Mouse (Mus musculus): ENCODE data around the gene Hist1h4f. TPM values are rescaled to one million over a fixed set of nuclear protein-coding genes. Genes with fewer than 3 reads are reported as not detected.
A peak's percentile ranks its signal among the peaks of the same experiment; 100 is the strongest.

Gene Hist1h4f
- polyA plus RNA-seq, 1 experiment from 2014 or later: 1.6 TPM

DNA sequence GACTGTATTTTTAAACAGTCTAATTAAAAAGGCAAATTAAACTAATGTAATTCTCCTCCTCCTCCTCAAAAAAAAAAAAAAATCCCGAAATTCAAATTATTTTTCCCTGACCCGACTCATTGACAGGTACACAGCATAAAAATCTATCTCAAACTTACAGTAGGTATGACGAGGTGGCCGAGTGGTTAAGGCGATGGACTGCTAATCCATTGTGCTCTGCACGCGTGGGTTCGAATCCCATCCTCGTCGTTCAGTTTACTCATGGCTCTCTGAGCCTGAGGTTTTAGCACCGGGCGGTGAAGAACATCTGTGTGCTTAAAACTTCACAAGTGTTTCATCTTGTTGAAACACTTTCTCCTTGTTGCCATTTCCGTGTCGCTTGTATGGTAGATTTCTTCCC lies 29.7 kb downstream of the Hist1h4f start:
- no peak for ATAC-seq (ENCODE audit: insufficient read depth, low FRiP score)
- 1% methylated on average over 14 of the region's 14 CpGs for WGBS
- peak overlapping the region; percentile 42 for H3K4me2 ChIP-seq (ENCODE audit: low read depth, low read length)

GRCm38 (mm10) chr13:23519416-23519815 lies 32.0 kb downstream of the Hist1h4f start:
- H3K4me3 ChIP-seq (replicated peaks; ENCODE audit: low read length): peak overlapping the region; percentile 43
- H3K9ac ChIP-seq (ENCODE audit: low read length): 0 out of 2 replicates have a peak overlapping the region, but pooled peaks have one; percentile 40
- no peaks in the 10 kb centered on the region for H3K36me3 ChIP-seq (ENCODE audit: control insufficient read depth, insufficient read depth, low read length)
- H3K4me2 ChIP-seq (ENCODE audit: low read depth, low read length): peak overlapping the region; percentile 99
- H3K4me1 ChIP-seq (ENCODE audit: control insufficient read depth, insufficient read depth, low read length): peaks cover 3% of the 10 kb centered on the region
- H3K27me3 ChIP-seq (ENCODE audit: control insufficient read depth, insufficient read depth, low read length): no peaks in the 10 kb centered on the region
- peak; percentile 50 for ATAC-seq (ENCODE audit: insufficient read depth, low FRiP score)
- H3K27ac ChIP-seq (ENCODE audit: low read length): no peak overlapping the region
- under 1% methylated on average over 10 of the region's 10 CpGs for WGBS
- H3K9me3 ChIP-seq (replicated peaks; ENCODE audit: control insufficient read depth, low read length): no peaks in the 10 kb centered on the region

More for the DNA sequence above, 29.7 kb downstream of the Hist1h4f start:
- Histone ChIP-seq H3K9me3 (replicated peaks; ENCODE audit: control insufficient read depth, low read length) (no peaks in the 10 kb centered on the region), H3K27ac (ENCODE audit: low read length) (no peak overlapping the region), H3K36me3 (ENCODE audit: control insufficient read depth, insufficient read depth, low read length) (no peaks in the 10 kb centered on the region), H3K9ac (ENCODE audit: low read length) (no peak overlapping the region), H3K4me1 (ENCODE audit: control insufficient read depth, insufficient read depth, low read length) (peaks cover 4% of the 10 kb centered on the region; the same call in 1 of the 2 replicates), H3K27me3 (ENCODE audit: control insufficient read depth, insufficient read depth, low read length) (no peaks in the 10 kb centered on the region), H3K4me3 (replicated peaks; ENCODE audit: low read length) (0 out of 2 replicates have a peak overlapping the region, but pooled peaks have one; percentile 5)

DNA sequence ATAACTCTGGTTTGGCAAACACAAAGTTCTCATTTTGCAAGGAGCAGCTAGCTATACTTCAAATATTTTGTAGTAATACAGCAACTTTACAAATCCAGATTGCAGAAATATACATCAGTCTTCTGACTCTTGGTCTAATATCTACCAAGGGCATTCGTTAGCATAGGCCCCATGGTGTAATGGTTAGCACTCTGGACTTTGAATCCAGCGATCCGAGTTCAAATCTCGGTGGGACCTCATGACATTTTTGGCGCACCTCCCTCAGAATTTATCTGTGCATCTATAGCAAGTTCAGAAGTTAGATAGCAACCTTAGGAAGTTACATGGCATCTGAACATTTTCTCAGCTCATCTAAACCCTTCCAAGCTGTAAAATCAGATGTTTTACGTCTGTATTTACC lies 32.6 kb downstream of the Hist1h4f start:
- WGBS: 0% methylated on average over 6 of the region's 6 CpGs
- no peaks in the 10 kb centered on the region for H3K27me3 ChIP-seq (ENCODE audit: control insufficient read depth, insufficient read depth, low read length)
- H3K4me2 ChIP-seq (ENCODE audit: low read depth, low read length): peak overlapping the region; percentile 99
- H3K9me3 ChIP-seq (replicated peaks; ENCODE audit: control insufficient read depth, low read length): no peaks in the 10 kb centered on the region
- ATAC-seq (ENCODE audit: insufficient read depth, low FRiP score): peak; percentile 66
- H3K36me3 ChIP-seq (ENCODE audit: control insufficient read depth, insufficient read depth, low read length): no peaks in the 10 kb centered on the region
- no peak overlapping the region for H3K27ac ChIP-seq (ENCODE audit: low read length)
- 0 out of 2 replicates have a peak overlapping the region, but pooled peaks have one; percentile 40 for H3K9ac ChIP-seq (ENCODE audit: low read length)
- H3K4me1 ChIP-seq (ENCODE audit: control insufficient read depth, insufficient read depth, low read length): peaks cover 3% of the 10 kb centered on the region
- peak overlapping the region; percentile 43 for H3K4me3 ChIP-seq (replicated peaks; ENCODE audit: low read length)

- no peak for ATAC-seq (ENCODE audit: insufficient read depth, low FRiP score)
- no peaks in the 10 kb centered on the region for H3K27me3 ChIP-seq (ENCODE audit: control insufficient read depth, insufficient read depth, low read length)
- peaks cover 3% of the 10 kb centered on the region for H3K4me1 ChIP-seq (ENCODE audit: control insufficient read depth, insufficient read depth, low read length)
- under 1% methylated on average over 6 of the region's 6 CpGs for WGBS
- peak overlapping the region; percentile 69 for H3K4me3 ChIP-seq (replicated peaks; ENCODE audit: low read length)
- H3K4me2 ChIP-seq (ENCODE audit: low read depth, low read length): peak overlapping the region; percentile 99
- H3K27ac ChIP-seq (ENCODE audit: low read length): no peak overlapping the region
- H3K36me3 ChIP-seq (ENCODE audit: control insufficient read depth, insufficient read depth, low read length): no peaks in the 10 kb centered on the region
- H3K9ac ChIP-seq (ENCODE audit: low read length): no peak overlapping the region; the same call in 1 of the 2 replicates
- no peaks in the 10 kb centered on the region for H3K9me3 ChIP-seq (replicated peaks; ENCODE audit: control insufficient read depth, low read length)
These were observed 33.2 kb downstream of the Hist1h4f start for GRCm38 (mm10) chr13:23518295-23518603.

DNA sequence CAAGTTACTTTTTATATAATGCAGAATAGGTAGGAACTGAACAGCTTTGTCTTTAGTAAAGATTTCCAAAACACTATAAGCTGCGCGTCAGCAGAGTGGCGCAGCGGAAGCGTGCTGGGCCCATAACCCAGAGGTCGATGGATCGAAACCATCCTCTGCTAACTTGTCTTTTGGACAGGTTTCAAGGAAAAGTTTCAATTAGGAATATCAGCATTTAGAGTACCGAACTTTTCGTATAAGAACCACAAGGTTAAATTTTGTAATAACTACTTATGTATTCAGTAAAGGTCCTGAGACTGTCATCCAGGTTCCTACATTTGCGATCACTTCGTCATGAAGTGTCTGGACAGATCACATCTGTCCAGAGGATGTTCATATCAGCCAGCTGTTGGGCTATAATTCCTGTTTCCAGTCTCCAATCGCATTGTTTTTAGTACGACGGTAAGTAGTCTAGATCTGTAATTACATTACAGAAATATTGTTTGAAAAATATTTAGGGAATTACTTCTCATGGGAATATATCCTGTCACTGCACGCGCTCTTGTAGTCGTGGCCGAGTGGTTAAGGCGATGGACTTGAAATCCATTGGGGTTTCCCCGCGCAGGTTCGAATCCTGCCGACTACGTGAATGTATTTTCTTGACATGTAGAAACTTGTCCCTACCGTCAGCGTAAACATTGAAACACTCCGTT lies 33.7 kb downstream of the Hist1h4f start:
- under 1% methylated on average over 27 of the region's 27 CpGs for WGBS

GRCm38 (mm10) chr13:23516822-23517602 lies 34.4 kb downstream of the Hist1h4f start:
- Histone ChIP-seq H3K9ac (ENCODE audit: low read length) (peak overlapping the region; percentile 68), H3K4me3 (replicated peaks; ENCODE audit: low read length) (peak overlapping the region; percentile 69), H3K27me3 (ENCODE audit: control insufficient read depth, insufficient read depth, low read length) (no peaks in the 10 kb centered on the region), H3K27ac (ENCODE audit: low read length) (peak overlapping the region; percentile 85), H3K9me3 (replicated peaks; ENCODE audit: control insufficient read depth, low read length) (no peaks in the 10 kb centered on the region), H3K36me3 (ENCODE audit: control insufficient read depth, insufficient read depth, low read length) (no peaks in the 10 kb centered on the region), H3K4me2 (ENCODE audit: low read depth, low read length) (peak overlapping the region; percentile 99), H3K4me1 (ENCODE audit: control insufficient read depth, insufficient read depth, low read length) (peaks cover 3% of the 10 kb centered on the region)
- WGBS: 0% methylated on average over 19 of the region's 19 CpGs
- peak; percentile 50; the same call in 1 of the 2 replicates for ATAC-seq (ENCODE audit: insufficient read depth, low FRiP score)

More for the DNA sequence above, 33.7 kb downstream of the Hist1h4f start:
- Histone ChIP-seq H3K4me2 (ENCODE audit: low read depth, low read length) (peak overlapping the region; percentile 99), H3K36me3 (ENCODE audit: control insufficient read depth, insufficient read depth, low read length) (no peaks in the 10 kb centered on the region), H3K4me3 (replicated peaks; ENCODE audit: low read length) (peak overlapping the region; percentile 69), H3K4me1 (ENCODE audit: control insufficient read depth, insufficient read depth, low read length) (peaks cover 3% of the 10 kb centered on the region), H3K9ac (ENCODE audit: low read length) (peak overlapping the region; percentile 69), H3K27ac (ENCODE audit: low read length) (peak overlapping the region; percentile 85), H3K9me3 (replicated peaks; ENCODE audit: control insufficient read depth, low read length) (no peaks in the 10 kb centered on the region), H3K27me3 (ENCODE audit: control insufficient read depth, insufficient read depth, low read length) (no peaks in the 10 kb centered on the region)
- ATAC-seq (ENCODE audit: insufficient read depth, low FRiP score): peak; percentile 90

- Histone ChIP-seq H3K4me1 (ENCODE audit: control insufficient read depth, insufficient read depth, low read length) (peaks cover 3% of the 10 kb centered on the region), H3K4me2 (ENCODE audit: low read depth, low read length) (peak overlapping the region; percentile 59), H3K9ac (ENCODE audit: low read length) (peak overlapping the region; percentile 52), H3K9me3 (replicated peaks; ENCODE audit: control insufficient read depth, low read length) (no peaks in the 10 kb centered on the region), H3K27me3 (ENCODE audit: control insufficient read depth, insufficient read depth, low read length) (no peaks in the 10 kb centered on the region), H3K27ac (ENCODE audit: low read length) (no peak overlapping the region), H3K36me3 (ENCODE audit: control insufficient read depth, insufficient read depth, low read length) (no peaks in the 10 kb centered on the region), H3K4me3 (replicated peaks; ENCODE audit: low read length) (peak overlapping the region; percentile 69)
- whole genome bisulfite sequencing: 48% methylated on average over 15 of the region's 15 CpGs
- no peak for ATAC-seq (ENCODE audit: insufficient read depth, low FRiP score)
These were observed 35.4 kb downstream of the Hist1h4f start for GRCm38 (mm10) chr13:23515826-23516620.

DNA sequence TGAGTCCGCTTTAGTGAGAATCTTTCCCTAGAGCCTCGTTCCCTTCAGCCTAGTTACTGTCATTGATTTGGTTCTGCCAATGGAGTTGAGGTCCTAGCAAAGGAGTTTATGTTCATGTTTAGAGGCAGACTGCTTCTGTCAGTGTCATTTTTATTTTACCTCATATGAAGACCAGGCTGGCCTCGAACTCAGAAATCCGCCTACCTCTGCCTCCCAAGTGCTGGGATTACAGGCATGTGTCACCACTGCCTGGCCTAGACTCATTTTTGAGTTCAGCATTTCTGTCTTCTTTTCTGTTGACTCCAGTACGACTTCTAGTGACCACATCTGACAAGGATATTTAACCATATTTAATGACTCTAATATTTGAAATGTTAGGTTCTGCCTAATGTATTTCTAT lies 36.2 kb downstream of the Hist1h4f start:
- ATAC-seq (ENCODE audit: insufficient read depth, low FRiP score): no peak
- 77% methylated on average over 5 of the region's 5 CpGs for WGBS
- Histone ChIP-seq H3K36me3 (ENCODE audit: control insufficient read depth, insufficient read depth, low read length) (no peaks in the 10 kb centered on the region), H3K9ac (ENCODE audit: low read length) (no peak overlapping the region), H3K4me2 (ENCODE audit: low read depth, low read length) (no peak overlapping the region), H3K27me3 (ENCODE audit: control insufficient read depth, insufficient read depth, low read length) (no peaks in the 10 kb centered on the region), H3K4me3 (replicated peaks; ENCODE audit: low read length) (no peak overlapping the region), H3K27ac (ENCODE audit: low read length) (no peak overlapping the region), H3K9me3 (replicated peaks; ENCODE audit: control insufficient read depth, low read length) (no peaks in the 10 kb centered on the region), H3K4me1 (ENCODE audit: control insufficient read depth, insufficient read depth, low read length) (peaks cover 3% of the 10 kb centered on the region)

All from stomach, embryonic 16.5 days (tissue).